Mouse (Mus musculus): Measurements from ENCODE around the gene Katnb1.

Gene Katnb1

DNA sequence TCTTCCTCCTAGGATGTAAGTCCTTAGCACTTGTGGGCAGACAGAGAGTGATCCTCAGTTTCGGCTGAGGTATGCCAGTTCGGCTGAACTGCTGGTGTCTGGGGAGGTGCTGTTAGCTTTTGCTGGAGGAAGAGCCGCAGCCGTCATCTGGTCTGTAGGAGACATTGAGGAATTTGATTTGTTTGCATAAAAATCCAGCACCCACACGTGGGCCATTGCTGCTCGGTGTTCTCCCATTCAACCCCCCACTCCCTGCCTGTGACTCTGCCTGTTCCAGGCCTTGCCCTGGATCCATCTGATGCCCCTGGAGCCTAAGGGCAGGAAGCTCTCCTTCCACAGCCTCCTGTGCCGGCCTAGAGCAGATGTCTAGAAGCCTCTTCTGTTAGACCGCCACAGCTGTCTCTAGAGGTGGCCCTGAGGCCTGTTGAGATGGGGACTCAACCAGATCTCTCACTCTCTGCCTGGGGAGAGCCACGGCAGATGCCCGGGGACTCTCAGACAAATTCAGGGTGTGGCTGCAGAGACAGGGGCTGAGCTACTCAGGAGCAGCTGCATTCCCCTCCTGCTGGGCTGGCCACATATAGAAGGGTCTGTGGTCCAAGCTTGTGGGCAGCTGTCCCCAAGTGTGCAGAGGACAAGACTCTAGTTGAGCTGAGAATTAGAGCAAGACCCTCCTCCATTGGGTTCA lies 3.9 kb downstream of the Katnb1 start:
- DNase-seq (ENCODE audit: low read depth, low spot score): no peak

DNA sequence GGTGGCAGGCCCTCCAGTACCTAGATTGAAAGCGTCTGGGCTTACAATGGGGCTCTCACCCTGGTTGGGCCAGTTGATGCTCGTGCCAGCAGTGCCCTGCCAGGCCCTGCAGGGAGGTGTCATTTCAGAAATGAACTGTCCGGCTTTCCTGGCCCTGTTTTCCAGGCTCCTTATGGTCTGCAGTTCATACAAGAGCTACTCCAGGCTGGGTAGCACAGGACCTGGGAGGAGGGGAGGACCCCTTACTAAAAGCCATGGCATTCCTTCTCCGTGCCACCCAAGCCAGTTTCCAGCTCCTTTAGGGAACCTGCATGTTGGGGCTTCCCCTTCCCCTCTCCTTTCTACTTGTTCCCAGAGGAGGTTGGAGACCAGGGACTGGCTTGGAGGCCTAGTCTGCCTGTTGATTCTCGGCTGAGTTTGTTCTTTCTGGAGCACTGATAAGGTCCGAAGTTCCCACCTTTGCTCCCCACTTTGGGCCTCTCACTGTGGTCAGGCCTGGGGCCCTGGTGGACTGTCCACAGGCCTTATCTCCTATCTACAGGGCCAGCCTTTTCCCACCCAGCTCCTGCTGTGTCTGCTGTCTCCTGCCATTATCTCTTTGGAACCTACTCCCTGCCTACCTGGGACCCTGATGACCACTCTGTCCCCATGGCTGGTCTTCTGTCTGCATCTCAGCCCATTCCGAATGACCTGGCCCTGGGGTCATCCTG lies 4.6 kb downstream of the Katnb1 start:
- DNase-seq (ENCODE audit: low read depth, low spot score): no peak

DNA sequence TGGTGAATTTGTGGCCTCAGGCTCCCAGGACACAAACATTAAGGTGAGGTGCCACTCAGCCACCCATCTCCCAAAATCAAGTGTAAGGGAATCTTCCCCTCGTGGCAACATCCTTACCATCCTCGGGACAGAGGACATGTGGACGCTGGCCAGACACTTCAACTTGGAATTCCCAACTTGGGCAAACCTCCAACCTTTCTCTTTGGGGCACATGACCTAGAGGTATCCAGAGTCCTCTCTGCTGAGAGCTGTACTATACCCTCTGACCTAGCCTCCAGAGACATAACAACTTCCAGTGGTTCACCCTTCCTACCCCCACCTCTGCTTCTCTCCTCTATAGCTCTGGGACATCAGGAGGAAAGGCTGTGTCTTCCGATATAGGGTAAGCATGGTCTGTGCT lies 12.6 kb downstream of the Katnb1 start:
- no peak for DNase-seq (ENCODE audit: low read depth, low spot score)

DNA sequence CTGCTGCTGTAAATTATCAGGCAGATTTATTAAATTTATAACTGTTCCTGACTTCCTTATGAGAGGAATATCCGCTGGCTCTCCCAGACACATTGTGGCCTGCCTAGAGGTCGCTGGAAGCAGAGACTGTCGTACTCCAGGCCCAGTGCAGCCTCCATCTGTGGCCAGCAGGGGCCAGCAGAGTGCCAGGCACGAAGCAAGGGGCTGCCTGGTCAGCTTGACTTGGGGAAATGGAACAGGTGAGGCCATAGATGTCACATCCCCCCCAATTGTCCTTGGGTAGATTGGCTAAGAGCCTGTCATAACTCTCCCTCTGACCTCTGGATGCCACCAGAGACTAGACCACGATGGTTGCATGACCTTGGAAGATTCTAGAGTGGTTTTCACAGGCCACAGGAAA lies 18.0 kb downstream of the Katnb1 start:
- DNase-seq (ENCODE audit: low read depth, low spot score): peak; percentile 53

DNA sequence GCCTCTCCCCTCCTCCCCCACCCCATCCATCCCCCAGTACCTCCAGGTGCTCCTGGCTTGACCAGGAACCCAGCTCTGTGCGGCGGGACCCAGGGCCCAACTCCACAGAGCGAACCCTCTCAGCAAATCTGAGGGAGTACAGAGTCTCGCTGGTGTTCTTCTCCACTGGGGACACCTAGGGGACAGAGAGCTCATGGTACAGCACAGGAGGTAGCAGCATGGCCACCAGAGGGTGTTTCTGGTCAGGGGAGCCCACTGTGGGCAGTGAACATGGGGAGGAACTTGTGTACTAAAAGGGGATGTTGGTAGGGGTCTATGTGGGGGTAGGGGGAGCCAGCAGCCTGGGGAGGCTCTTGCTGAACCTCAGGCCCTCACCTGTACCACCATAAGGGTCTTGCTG lies 21.0 kb downstream of the Katnb1 start:
- DNase-seq (ENCODE audit: low read depth, low spot score): no peak

DNA sequence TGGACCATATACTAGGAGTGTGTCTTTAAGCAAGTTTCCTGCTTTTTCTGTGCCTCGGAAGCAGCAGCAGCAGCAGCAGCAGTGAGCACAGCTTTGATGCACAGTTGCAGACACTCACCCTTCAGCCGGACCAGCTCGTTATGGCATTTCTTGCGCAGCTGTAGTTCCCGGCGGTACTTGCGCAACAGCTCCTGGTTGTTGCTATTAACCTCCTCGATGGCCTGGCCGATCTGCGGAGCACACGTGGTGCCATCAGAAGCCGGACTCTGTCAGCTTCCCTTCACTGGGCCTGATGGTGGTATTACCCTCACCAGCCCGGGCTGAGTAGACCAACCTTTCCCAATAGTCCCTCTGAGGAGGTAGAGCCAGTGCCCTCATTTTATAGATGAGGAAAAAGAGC lies 26.3 kb downstream of the Katnb1 start:
- no peak for DNase-seq (ENCODE audit: low read depth, low spot score)

DNA sequence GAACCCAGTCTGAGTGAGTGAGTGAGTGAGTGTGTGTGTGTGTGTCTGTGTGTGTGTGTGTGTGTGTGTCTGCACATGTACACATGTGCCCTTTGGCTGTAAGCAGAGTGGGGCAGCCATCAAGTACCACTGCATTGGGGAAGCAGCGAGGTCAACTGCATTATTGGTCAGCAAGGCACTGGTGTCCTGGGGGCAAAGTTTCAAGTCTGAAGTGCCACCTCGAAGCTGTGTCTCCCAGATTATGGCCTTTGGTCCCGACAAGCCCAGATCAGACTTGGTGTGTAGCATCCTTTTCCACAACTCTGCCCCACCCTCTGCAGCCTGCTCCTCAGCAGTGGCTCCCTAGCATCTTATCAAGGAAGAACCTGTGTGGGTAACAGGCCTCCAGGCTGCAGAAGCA lies 31.6 kb downstream of the Katnb1 start:
- DNase-seq (ENCODE audit: low read depth, low spot score): no peak

DNA sequence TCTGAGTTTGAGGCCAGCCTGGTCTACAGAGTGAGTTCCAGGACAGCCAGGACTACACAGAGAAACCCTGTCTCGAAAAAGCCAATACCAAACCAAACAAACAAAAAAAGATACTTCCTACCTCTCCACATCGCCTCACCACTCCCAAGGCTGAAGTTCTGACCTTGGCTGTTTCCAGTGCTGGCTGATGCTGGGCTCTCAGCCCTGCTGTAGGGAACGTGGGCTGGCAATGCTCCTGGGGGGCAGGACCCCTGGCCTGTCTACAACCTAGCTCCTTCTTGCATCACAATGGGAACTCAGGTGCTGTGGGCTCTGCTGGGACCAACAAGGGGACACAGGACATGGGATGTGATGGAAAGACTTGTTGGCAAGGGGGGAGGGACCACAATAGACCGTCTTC lies 32.1 kb downstream of the Katnb1 start:
- no peak for DNase-seq (ENCODE audit: low read depth, low spot score)

DNA sequence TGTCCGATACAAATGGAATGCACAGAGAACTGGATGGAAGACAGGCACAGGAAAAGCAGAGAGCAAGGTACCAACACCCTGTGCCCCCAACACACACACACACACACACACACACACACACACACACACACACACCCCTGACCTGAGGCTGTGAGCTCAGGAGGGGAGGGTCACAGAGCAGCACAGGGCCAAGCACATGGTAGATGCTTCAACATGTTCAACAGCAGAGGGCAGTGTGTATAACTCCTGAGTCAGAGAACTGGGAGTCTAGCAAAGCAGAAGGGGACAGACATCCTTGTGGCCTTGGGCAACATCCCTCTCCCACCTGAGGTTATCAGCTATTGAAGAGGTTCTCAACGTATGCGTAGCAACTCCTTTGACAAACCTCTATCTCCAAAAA lies 32.8 kb downstream of the Katnb1 start:
- DNase-seq (ENCODE audit: low read depth, low spot score): no peak

DNA sequence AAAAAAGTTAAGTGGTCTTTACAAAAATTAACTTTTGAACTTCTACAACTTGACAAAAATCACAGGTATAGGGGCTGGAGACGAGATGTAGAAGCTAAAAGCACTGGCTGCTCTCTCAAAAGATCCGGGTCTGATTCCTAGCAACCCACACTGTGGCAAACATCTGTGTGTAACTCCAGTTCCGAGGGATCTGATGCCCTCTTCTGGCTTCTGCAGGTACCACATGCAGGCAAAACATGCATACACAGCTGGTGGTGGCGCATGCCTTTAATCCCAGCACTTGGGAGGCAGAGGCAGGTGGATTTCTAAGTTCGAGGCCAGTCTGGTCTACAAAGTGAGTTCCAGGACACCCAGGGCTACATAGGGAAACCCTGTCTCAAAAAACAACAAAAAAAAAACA lies 42.5 kb downstream of the Katnb1 start:
- no peak for DNase-seq (ENCODE audit: low read depth, low spot score)

DNA sequence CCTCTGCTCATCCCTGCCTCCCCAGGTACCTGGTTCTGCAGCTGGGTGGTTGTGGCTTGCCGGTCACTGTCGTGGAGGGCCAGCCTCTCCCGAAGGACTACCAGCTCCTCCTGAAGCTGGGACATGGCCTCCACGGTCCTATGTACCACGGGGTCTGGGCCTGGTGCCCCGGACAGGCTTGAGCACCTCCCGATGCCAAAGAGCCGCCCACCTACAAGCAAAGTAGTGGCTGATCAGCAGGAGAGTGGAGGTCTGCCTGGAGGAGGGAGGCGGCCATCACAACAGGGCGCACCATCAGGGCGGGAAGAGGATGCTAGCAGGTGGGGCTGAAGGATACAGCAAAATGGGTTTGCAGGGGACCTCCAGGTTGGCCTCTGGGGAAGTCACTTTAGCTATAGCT lies 45.5 kb downstream of the Katnb1 start:
- DNase-seq (ENCODE audit: low read depth, low spot score): no peak

DNA sequence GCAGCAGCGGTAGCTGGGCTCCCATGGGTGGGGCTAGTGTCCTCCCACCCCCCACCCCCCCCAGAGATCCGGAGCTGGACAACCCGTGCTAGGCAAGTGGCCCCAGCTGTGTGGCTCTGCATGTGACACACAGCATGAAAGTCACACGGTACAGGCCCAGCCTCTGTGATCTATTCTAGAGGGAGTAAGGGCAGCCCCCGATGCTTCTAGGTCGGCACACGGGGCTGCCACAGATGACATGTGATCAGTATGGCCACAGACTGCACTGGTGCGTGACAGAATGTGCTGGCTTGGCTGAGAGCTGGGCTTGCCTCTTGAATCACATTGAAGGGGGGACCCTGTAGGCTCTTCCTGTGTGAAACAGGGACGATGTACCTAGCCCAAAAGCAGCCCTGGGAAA lies 46.7 kb downstream of the Katnb1 start:
- DNase-seq (ENCODE audit: low read depth, low spot score): no peak

DNA sequence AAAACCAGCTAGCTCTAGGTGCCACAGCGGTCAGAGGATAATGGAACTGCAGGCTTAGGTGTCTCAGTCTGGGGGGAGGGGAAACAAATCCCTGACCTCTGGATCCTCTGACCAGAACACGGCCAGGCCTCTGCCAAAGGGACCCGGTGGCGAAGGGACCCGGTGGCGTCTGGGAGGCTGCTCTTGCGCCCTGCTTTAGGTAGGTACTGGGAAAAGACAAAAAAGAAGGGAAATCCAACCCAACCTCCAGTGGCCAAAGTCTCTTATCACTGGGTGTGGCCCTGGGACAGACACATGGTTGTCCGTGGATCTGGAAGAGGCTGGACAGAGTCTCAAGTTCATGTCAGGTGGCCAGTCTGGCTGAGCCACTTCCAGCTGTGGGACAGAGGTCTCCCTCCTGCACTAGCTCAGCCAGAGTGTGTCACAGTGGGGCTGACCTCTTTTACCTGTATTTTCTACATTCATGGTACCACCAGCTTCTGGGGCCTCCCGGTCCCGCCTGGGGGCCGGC lies 47.8 kb downstream of the Katnb1 start:
- DNase-seq (ENCODE audit: low read depth, low spot score): no peak

DNA sequence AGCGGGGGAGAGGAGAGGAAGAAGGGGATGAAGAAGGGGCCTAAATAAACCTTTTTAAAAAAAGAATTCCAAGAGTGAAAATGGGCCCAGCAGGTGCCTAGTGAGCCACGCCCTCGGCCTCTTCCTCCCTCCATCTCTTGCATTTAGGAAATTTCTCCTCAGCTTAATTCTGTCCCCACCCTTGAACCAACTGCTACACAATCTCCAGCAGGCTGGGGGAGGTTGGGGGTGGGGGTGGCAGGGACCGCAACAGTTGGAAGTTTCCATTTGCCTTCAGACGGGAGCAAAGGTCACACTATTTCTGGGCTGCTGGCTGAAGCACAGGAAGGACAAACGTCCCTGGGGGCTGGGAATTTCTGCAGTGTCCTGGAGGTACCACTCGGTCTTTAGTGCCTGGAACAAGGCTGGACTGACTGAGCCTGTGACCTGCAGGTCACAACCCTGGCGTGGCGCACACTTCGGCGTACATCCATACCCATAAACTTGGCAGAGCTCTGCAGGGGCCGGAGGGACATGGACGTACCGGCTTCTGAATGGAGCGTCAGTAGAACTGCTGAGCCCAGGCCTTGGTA lies 50.1 kb downstream of the Katnb1 start:
- DNase-seq (ENCODE audit: low read depth, low spot score): no peak

DNA sequence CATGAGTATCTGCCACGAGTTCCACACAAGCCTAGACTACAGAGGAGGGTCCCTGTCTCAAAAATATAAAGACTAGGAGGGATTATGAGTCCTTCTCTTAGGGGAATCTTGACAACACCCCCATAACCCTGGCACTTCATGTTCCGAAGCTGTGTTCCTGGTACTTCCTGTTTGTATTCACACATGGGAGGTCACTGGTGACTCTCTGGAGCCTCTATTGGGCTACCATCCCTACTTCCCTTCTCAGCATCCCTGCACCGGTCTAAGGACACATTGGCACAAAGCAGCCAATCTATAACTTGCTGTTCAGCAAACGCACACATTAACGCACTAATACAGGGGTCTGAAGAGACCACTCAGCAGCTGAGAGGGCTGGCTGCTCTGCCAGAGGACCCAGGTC lies 51.0 kb downstream of the Katnb1 start:
- no peak for DNase-seq (ENCODE audit: low read depth, low spot score)

DNA sequence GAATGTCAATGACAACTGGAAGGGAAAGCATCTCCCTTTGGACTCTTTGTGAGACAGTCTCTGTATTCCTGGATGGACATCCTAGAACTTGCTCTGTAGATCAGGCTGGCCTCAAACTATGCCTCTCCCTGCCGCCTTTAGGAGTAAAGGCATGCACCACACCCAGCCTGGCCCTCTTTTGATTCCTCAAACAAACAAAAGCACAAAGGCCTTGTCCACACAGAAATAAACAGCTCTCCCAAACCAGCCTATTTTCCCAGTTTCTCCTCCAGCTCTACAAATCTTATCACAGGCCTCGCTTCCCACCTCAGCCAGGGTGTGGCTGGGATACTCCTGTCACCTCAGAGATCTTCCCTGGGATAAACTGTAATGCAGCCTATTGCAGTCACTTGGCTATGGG lies 53.2 kb downstream of the Katnb1 start:
- no peak for DNase-seq (ENCODE audit: low read depth, low spot score)

DNA sequence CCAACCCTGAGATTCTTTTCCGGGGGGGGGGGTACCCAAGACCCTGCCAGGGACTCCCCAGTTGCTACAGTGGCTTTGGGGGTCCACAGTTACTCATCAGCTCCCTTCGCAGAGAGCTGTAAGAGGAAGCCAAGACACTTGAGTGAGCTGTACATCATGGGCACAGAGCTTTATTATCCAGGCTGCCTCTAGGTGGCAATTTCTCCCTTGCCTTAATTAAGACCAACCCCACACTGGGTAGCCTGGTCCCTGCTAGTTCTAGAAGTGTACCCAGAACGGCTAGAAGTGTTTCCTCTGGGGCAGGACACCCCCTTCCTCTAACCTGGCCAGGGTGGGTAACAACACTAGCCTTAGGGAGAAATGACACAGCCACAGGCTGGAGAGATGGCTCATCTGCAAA lies 54.3 kb downstream of the Katnb1 start:
- no peak for DNase-seq (ENCODE audit: low read depth, low spot score)

DNA sequence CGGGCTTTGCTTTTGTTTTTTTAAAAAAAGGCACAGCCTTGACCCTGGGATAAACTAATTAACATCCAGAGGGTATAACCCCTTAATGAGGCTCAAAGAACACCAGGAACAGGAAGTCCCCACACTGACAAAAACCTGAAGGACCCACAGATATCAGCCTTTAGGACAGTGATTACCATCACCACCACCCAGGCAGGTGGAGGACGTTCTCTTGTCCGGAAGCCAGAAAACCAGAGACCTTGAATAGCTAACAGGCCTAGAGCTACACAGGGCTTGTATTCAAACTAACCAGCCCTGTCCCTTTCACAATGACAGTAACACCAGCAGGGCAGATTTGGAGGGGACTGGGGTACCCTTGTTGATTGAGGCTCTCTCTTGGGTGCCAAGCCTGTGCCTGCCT lies 55.2 kb downstream of the Katnb1 start:
- DNase-seq (ENCODE audit: low read depth, low spot score): no peak

DNA sequence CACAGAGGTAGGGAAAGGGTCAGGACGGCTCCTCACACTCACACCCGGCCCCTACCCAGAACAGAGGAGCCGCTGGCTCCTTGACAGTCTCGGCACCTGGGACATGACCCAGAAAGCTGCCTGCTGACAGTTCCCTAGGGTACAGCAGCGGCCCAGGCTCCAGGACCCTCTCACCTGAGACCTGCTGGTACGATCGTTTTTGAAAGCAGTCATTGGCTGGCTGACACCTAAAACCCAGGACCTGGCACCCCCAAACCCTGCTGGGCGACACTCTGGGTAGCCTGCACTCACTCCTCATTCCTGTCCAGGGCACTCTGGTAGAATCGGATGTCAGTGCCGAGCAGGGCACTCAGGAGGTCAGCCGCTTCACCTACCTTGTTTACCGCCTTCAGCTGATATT lies 56.2 kb downstream of the Katnb1 start:
- no peak for DNase-seq (ENCODE audit: low read depth, low spot score)

DNA sequence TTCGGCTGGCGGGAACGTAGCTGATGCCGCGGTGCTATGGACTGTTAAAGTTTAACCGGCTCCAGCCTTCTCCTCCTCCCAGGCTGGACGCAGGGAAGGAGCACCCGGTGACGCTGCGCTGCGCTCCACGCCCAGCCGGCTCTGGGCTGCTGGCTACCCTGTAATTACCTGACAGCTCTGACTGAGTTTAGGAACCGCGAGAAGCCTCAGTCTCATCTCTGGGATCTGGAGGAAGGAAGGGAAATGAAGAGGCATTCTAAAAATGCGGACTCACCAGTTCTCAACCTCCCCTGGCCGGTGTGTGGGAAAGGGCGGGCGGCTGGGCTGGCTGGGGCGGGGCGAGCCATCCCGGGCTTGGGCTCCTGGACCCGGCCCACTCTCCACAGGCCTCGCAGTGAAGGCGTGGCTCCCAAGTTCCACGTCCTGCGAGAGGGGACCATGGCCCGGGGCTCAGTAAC lies 56.7 kb downstream of the Katnb1 start:
- no peak for DNase-seq (ENCODE audit: low read depth, low spot score)

DNA sequence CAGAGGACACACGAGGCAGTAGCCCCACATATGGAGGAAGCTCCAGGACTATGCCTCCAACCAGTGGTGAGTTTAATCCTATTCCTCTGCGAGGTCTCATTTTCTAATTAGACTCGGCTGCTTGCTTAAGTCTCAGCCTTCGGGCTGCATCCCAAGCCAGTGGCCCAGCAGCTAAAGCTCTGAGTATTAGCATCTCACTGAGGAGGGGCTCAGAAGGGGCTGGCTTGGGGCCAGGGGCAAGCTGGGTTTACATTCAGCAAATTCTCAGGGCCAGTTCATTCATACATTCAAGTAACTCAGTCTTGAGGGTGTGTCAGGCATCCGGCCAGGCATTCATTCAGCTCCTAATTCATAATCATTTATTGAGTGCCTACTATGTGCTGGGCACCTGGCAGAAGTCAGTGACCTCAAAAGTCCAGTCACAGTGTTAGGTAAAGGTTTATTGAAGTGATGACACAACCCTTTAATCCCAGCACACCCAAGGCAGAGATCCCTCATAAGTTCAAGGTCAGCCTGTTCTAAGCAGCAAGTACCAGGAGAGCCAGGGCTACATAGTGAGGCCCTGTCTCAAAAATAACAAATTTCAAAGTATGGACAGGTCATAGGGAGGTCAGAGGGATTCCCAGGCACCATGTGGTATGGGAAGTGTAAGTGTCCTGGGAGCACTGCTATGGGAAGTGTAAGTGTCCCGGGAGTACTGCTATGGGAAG lies 57.5 kb downstream of the Katnb1 start:
- DNase-seq (ENCODE audit: low read depth, low spot score): no peak

DNA sequence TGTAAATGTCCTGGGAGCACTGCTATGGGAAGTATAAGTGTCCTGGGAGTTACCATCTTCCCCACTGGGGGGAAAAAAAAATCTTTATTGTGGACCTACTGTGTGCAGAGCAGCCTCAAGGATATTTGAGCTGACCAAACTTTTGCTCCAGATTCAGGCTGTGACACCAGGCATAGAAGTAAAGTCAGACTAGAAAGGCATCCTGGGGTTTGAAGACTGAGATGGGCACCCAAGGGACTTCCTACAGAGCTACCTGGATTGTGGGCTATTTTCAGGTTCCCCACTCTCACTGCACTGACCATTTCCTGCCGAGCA lies 58.0 kb downstream of the Katnb1 start:
- DNase-seq (ENCODE audit: low read depth, low spot score): no peak

DNA sequence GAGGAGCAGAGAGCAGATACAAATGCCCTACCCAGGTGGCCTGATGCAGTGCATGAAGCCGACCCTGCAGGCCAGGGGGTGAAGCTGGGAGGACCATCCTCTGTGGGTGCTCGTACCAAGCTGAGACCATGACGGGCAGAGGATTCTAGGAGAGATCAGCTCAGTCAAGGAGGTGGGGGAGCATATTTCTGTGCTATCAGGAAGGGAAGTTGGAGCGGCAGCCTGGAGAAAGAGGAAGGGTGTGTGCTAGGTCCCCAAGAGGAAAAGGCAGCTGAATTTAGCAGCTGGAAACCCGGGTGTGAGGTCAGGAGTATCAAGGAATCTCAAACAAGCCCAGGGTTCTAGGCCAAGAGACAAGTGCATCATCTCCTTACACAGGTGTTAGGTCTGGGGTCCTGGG lies 59.6 kb downstream of the Katnb1 start:
- DNase-seq (ENCODE audit: low read depth, low spot score): no peak

Data from embryo, embryonic 11.5 days (tissue).